Mouse (Mus musculus) thymus, adult 18-20 months (tissue): Measurements from ENCODE around the gene Nle1.

Source experiments
- DNase-seq, 2 experiments: peaks; one replicate each; pipeline ENCODE4 v3.0.0; 2022; ENCODE audit warnings: mixed read lengths in 2 of 2

Gene Nle1

DNA sequence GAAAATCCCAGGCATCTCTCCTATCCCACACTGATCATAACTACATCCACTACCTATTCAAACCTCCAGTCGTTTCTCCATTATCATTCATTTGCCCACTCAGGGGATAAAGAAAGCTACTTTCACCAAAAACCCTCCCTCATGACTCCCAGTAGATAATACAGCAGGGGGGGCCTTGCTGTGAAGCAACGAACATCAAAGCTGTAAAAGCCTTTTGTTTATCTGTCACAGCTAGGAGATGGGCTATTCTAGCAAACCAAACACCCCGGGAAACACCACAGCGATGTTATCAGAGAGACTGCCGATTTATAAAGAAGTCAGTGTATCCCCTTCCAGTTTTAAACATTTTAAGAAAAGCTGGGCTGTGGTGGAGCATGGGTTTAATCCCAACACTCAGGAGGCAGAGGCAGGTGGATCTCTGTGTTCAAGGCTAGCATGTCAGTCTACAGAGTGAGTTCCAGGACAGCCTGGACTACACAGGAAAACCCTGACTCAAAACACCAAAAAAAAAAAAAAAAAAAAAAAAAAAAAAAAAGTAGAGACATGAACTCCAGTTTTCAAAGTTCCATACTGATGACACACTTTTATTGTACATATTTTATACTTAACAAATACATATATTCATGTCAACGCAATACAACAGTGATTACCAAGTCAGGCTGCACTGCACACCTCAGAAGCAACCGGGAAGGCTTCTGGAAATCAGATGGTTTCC is 41.2 kb downstream of the Nle1 start:
- DNase-seq: no peak

DNA sequence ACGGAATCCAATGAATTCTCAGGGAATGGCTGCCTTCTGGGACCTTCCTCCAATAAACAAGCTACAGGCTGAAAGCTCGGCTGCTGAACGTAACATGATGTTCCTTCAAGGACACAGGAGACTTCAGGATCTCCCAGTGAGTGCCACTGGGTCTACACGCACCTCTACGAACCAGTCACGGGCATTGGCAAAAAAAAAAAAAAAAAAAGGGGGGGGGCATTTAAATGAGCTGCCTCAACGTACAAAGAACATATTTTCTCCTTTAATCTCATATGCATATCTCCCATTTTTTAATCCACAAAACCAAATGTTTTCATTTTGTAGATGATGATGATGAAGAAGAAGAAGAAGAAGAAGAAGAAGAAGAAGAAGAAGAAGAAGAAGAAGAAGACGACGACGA is 42.3 kb downstream of the Nle1 start:
- no peak for DNase-seq

DNA sequence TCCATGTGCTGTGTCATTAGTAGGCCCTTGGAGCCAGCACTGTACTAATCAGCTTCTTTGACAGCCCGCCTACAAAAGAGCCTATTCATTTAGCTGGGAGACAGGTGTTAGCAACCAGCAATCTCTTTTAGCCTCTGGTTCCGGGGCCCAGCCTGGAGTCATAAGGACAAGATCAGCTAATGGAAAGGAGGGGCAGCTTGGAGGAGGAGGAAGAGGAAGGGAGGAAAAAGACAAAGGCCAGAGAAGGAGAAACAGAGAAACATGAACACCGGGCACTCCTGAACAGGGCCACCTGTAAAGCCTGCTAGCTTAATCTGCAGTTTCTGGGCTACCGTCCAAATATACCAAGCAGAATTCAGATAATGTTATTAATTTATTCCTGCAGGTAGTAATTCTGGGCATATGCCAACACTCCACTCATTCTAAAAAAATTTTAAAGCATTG is 44.7 kb downstream of the Nle1 start:
- DNase-seq: no peak

DNA sequence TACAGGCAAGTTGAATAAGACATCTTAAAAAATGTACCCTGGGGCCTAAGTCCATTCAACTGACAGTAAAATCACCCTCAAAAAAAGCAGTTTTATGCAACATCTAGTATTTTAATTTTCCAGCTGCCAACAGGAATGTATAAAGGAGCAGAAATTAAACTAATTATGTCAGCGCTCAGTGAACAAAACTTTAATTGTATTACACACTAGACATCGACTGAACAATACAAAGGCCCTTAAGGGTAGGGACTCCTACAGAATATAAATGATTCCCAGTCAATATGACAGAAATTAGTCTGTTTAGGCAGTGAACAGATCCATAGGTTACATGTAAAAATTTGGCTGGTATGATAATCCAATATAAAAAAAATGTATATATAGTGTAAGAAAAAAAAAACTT is 45.2 kb downstream of the Nle1 start:
- no peak for DNase-seq

DNA sequence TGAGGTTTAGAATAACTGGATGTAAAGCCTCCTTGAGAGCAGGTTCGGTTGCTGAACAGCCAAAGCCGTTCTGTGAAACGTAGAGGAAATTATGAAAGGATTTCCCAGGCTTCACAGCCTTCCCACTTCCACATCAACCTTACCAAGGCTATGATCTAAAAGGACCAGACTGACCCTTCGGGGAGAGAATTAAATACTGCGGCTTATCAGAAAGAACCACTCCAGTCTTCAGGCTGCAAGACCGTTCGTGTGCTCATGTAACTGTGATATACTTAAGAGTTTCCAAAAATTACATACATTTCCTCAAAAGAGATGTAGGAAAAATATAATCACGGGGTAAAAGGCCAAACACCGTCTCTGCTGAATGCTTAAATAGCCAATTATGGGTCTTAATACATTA is 45.6 kb downstream of the Nle1 start:
- DNase-seq: no peak

DNA sequence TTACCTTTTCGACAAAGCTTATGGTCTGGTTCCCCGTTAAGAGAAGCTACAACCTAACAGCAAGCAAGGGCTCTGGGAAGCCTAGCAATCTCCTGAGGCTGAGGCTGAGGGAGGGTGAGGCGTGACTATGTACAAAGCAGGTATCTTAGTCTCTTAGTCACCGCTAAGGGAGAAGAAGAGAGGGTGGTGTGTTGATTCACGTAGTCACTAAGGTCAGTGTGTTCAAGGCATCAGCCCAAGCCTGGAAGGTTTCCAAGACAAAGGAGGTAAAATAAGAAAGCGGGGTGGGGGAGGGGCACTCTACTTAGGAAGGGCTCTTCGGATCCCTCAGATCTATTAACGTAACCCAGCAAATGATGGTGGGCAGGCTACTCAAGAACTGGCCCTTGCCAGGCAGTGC is 46.7 kb downstream of the Nle1 start:
- DNase-seq: no peak

DNA sequence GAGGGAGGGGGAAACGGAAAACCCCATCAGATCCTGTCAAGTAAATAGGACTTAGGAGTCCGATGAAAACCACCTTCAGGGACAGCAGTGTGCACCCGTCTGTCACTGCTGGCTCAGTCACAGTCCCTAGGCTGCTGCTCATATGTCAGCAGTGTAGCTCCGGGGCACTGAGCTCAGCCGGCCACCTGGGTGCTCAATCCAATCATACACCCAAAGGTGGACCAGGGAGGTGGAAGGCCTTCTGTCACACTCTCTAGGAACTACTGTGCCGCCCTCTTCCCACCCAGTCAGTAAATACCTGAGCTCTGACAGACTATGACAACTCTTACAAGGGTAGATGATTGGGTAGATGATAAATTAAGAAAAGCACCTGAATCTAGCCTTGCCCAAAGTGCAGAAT is 47.5 kb downstream of the Nle1 start:
- no peak for DNase-seq

DNA sequence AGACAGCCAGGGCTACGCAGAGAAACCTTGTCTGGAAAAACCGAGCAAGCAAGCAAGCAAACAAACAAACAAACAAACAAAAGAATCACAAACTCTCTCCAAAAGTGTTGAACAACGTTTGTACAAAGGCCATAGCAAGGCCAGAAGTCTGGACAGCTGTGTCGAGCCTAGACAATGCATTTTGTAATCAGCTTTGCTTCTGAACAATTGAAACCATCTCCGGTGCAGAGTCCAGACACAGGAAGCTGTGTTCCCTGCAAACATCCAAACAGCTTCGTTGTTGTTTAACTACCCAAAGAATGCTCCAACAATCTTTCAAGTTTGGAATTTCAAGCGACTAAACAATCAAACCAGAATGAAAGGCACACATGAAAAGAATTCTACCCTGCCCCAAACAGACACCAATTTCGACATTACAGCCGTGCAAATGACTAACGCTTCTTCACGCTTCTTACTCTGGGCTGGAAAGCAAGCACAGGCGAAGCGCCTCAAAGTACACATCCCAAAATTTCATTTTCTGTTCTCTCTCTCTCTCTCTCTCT is 50.8 kb downstream of the Nle1 start:
- no peak for DNase-seq

DNA sequence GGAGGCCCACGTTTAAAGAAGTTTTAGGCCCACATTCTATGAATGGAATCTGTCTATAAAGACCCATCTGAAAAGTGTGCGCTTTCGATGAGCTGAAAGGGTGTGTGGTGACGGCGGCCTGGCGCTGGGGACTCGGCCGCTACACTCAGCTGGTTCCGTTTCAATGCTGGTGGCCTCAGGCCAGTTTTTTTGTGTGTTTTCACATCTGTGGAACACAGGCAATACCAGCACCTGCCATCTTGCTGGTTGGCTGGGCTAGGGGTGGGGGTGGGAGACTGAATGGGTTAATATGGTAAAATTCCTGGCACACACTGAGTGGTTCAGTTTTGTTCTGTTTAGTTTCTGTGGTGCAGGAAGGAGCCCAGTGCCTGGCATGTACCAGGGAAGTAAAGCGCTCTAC is 52.2 kb downstream of the Nle1 start:
- no peak for DNase-seq

DNA sequence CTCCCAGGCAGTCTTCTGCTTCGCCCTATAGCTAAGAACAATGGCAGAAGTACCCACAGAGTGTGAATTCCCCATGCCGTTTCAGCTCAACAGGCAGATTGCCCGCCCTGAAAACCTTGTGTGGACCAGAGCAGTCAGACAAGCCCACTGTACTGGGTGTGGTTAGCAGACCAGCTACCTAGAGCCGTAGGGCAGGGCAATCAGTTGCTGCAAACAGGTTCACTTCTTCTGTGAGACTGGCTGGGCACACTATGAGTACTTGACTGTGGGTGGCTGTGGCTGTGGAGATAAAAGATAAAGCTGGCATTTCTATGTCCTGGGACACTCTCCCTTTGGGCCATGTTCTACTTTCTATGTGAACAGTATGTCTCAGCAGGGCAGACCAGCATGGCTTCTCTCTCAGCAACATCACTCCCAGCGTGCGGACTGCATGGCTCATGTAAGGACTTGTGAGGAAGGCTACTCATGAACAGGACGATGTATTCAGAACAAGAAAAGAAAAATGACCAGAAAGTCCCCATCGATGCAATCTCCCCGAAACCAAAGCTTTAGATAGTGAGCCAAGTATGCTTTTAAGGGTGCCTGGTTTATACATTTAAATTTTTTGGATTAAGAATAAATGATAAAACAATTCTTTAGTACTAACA is 52.8 kb downstream of the Nle1 start:
- no peak for DNase-seq

DNA sequence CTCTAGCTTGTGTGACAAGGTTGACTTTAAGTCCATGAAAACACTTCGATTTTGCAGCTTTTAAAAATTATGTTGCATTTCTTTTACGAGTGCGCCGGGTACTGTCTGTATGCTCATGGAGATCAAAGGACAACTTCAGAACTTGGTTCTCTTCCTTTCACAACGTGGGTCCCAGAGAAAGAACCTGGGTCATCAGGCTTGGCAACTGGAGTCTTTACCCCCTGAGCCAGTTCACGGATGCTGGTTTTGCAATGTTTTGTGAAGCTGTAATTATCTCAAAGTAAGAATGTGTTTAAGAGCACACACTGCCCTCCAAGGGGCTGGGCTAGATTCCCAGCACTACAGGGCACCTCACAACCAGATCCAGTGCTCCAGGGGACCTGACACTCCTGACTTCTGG is 54.1 kb downstream of the Nle1 start:
- no peak for DNase-seq

DNA sequence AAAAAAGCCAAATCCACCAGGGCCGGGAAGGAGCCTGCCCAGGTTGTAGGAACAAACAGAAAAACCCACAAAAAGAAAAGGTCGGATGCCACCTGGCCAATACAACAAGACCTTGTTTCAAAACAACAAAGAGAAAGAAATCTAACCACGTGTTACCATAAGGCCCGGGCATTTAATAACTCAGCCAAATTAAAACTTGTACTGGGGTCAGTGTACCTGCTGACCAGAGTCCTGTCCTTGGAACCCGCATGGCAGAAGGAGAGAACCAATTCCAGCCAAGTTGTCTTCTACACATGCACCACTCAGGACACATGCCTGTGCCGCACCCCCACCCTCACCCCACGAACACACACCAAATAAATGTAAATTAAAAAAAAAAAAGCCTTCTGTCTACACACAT is 55.3 kb downstream of the Nle1 start:
- no peak for DNase-seq

DNA sequence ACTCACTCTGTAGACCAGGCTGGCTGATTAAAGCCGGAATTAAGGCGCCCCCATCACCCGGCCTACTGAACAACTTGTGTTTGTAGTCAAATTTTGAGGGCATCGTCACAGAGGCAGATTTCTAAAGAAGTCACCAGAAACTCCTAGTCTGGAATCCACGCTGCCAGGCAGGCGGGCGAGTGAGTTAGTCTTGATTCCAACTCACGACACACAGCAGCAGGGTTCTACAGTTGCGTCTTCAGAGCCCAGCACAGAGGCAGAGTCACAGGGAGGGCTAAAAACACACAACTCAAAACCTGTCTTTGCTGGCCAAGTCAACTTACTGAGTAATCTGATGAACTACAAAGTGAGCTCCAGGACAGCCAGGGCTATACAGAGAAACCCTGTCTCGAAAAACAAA is 55.7 kb downstream of the Nle1 start:
- DNase-seq: no peak

DNA sequence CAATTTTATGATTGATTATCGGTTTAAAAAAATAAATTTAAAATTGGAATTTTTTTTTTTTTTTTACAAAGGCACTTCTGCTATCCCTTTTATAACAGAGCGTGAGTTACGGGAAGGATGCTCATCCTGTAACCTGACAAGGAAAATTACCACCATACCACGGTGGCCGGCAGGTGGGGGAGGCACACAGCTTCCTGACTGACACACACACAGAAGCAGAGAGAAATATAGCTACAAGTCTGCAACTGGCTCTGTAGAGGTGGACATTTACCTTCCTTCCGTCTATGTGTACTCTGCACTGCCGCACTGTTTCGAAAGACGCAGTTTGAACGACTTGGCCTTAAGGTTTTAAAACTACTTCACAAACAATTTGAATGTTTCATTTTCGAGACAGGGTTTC is 56.1 kb downstream of the Nle1 start:
- DNase-seq: no peak
